Mouse (Mus musculus) myocyte (in vitro differentiated cells): Measurements from ENCODE around the gene Thbs3. TPM values are rescaled to one million over a fixed set of nuclear protein-coding genes. Genes with fewer than 3 reads are reported as not detected.

Experiments
- H3K27me3 ChIP-seq: one replicate; pipeline ENCODE4 v1.6.1; 2011; ENCODE audit not compliant: control insufficient read depth, insufficient read depth, insufficient read length
- H3K36me3 ChIP-seq: one replicate; pipeline ENCODE4 v1.6.1; 2011; ENCODE audit not compliant: control insufficient read depth, insufficient read depth
- H3K4me2 ChIP-seq: one replicate; pipeline ENCODE4 v1.6.1; 2011; ENCODE audit warnings: low read depth, control low read depth
- H3K4me3 ChIP-seq: one replicate; pipeline ENCODE4 v1.5.1; 2011; ENCODE audit warnings: mild to moderate bottlenecking, control low read depth, moderate library complexity
- H3K79me2 ChIP-seq: one replicate; pipeline ENCODE4 v1.6.1; 2011; ENCODE audit not compliant: control insufficient read depth, insufficient read depth
- H3ac ChIP-seq: one replicate; pipeline ENCODE4 v1.6.1; 2011; ENCODE audit not compliant: control insufficient read depth, insufficient read length
- CEBPB ChIP-seq: IDR thresholded peaks from 2 replicates; pipeline ENCODE4 v1.6.1; 2011; ENCODE audit warnings: mild to moderate bottlenecking, moderate library complexity; ENCODE audit not compliant: poor library complexity, insufficient read depth, severe bottlenecking
- E2F4 ChIP-seq: IDR thresholded peaks from one replicate; pipeline ENCODE4 v1.6.1; 2011; ENCODE audit warnings: mild to moderate bottlenecking, control low read depth, moderate library complexity; ENCODE audit not compliant: insufficient read depth
- MAX ChIP-seq: IDR thresholded peaks from one replicate; pipeline ENCODE4 v1.6.1; 2011; ENCODE audit warnings: low read depth, mild to moderate bottlenecking, control low read depth
- MYOD1 ChIP-seq, 3 experiments: IDR thresholded peaks; one replicate each; pipeline ENCODE4 v1.6.1; 2011; ENCODE audit warnings: control low read depth in 2 of 3, low read depth in 2 of 3, mild to moderate bottlenecking in 2 of 3, moderate library complexity in 1 of 3; ENCODE audit not compliant: insufficient read length in 2 of 3, control insufficient read depth in 1 of 3
- MYOG ChIP-seq, 3 experiments: IDR thresholded peaks; one replicate each; pipeline ENCODE4 v1.6.1; 2011; ENCODE audit warnings: control low read depth in 2 of 3, low read depth in 2 of 3, mild to moderate bottlenecking in 2 of 3; ENCODE audit not compliant: insufficient read length in 2 of 3, control insufficient read depth in 1 of 3, insufficient read depth in 1 of 3
- POLR2A ChIP-seq: IDR thresholded peaks from one replicate; pipeline ENCODE4 v1.6.1; 2011; ENCODE audit warnings: low read depth, mild to moderate bottlenecking, control low read depth, moderate library complexity; ENCODE audit not compliant: insufficient read length
- POLR2AphosphoS2 ChIP-seq: IDR thresholded peaks from one replicate; pipeline ENCODE4 v1.6.1; 2011; ENCODE audit warnings: low read depth, control low read depth; ENCODE audit not compliant: insufficient read length
- REST ChIP-seq: IDR thresholded peaks from one replicate; pipeline ENCODE4 v1.6.1; 2011; ENCODE audit warnings: mild to moderate bottlenecking, control low read depth, moderate library complexity; ENCODE audit not compliant: insufficient read depth, insufficient read length
- SRF ChIP-seq: IDR thresholded peaks from one replicate; pipeline ENCODE4 v1.6.1; 2011; ENCODE audit warnings: low read depth; ENCODE audit not compliant: control insufficient read depth, insufficient read length
- TCF12 ChIP-seq: IDR thresholded peaks from one replicate; pipeline ENCODE4 v1.6.1; 2011; ENCODE audit warnings: mild to moderate bottlenecking, control low read depth; ENCODE audit not compliant: poor library complexity, insufficient read depth, severe bottlenecking
- TCF3 ChIP-seq: IDR thresholded peaks from one replicate; pipeline ENCODE4 v1.6.1; 2011; ENCODE audit warnings: low read depth, control low read depth; ENCODE audit not compliant: insufficient read length
- USF1 ChIP-seq: IDR thresholded peaks from one replicate; pipeline ENCODE4 v1.6.1; 2011; ENCODE audit warnings: low read depth, mild to moderate bottlenecking, control low read depth, moderate library complexity
- polyA plus RNA-seq: library from polyadenylated mRNA; unstranded; fragments of >200 nt; fragmentation: generic; extraction: Trizol; gene quantifications from one replicate; pipeline ENCODE4 v1.2.1, GENCODE M21; 2012; ENCODE audit warnings: missing spikeins

The Thbs3 gene
- polyA plus RNA-seq, 1 experiment: 5.9 TPM

- Histone ChIP-seq H3K4me3 (peak within 1 kb of the TSS; percentile 87), H3K27me3 (no peaks in the 10 kb centered on the region), H3ac (peak within 1 kb of the TSS; percentile 36), H3K4me2 (peak within 1 kb of the TSS; percentile 93), H3K36me3 (peaks cover 33% of the 10 kb centered on the region), H3K79me2 (peaks cover 14% of the 10 kb centered on the region)
- TF ChIP-seq REST: no peak
- TF ChIP-seq SRF: peak; percentile 69
- peak; percentile 99 for TF ChIP-seq USF1
- no peak for TF ChIP-seq MYOD1 (IDR thresholded peaks at IDR 0.05; ENCODE audit: control insufficient read depth in 1 of 3, insufficient read length in 2 of 3, low read depth in 2 of 3)
- no peak for TF ChIP-seq CEBPB
- no peak for TF ChIP-seq TCF12
- no peak for TF ChIP-seq E2F4
- peak; percentile 98 for TF ChIP-seq POLR2AphosphoS2
- peak; percentile 64 for TF ChIP-seq MAX
- TF ChIP-seq MYOG (IDR thresholded peaks at IDR 0.05; ENCODE audit: control insufficient read depth in 1 of 3, insufficient read depth in 1 of 3, insufficient read length in 2 of 3, low read depth in 2 of 3): no peak
- peak; percentile 83 for TF ChIP-seq POLR2A
- no peak for TF ChIP-seq TCF3
Observed at GRCm38 (mm10) chr3:89177242-89178106, 37.5 kb upstream of the Thbs3 start, which contains the start of gene Scamp3. Scamp3 (plus strand) TSS chr3:89177473.

- Histone ChIP-seq H3K79me2 (peaks cover 14% of the 10 kb centered on the region), H3K4me3 (peak overlapping the region; percentile 87), H3ac (peak overlapping the region; percentile 36), H3K36me3 (peaks cover 27% of the 10 kb centered on the region), H3K27me3 (no peaks in the 10 kb centered on the region), H3K4me2 (peak overlapping the region; percentile 93)
- TF ChIP-seq REST (no peak), POLR2A (peak; percentile 8)
Observed at GRCm38 (mm10) chr3:89178107-89178385, 36.9 kb upstream of the Thbs3 start.

GRCm38 (mm10) chr3:89179056-89179455, 35.9 kb upstream of the Thbs3 start:
- Histone ChIP-seq H3K36me3 (peaks cover 17% of the 10 kb centered on the region), H3K4me3 (no peak overlapping the region), H3K27me3 (no peaks in the 10 kb centered on the region), H3ac (no peak overlapping the region), H3K4me2 (no peak overlapping the region), H3K79me2 (peaks cover 14% of the 10 kb centered on the region)
- TF ChIP-seq TCF3 (no peak), E2F4 (no peak), TCF12 (no peak), REST (no peak), USF1 (no peak), MYOD1 (IDR thresholded peaks at IDR 0.05; ENCODE audit: control insufficient read depth in 1 of 3, insufficient read length in 2 of 3, low read depth in 2 of 3) (no peak), CEBPB (no peak)

- TF ChIP-seq SRF: no peak
- H3K79me2 ChIP-seq: peaks cover 14% of the 10 kb centered on the region
Observed at GRCm38 (mm10) chr3:89181749-89182500, 33.1 kb upstream of the Thbs3 start.

GRCm38 (mm10) chr3:89182531-89183057, 32.4 kb upstream of the Thbs3 start:
- no peak overlapping the region for H3K4me2 ChIP-seq
- peak overlapping the region; percentile 8 for H3ac ChIP-seq
- H3K36me3 ChIP-seq: no peaks in the 10 kb centered on the region
- H3K4me3 ChIP-seq: peak overlapping the region; percentile 35
- no peaks in the 10 kb centered on the region for H3K27me3 ChIP-seq
- TF ChIP-seq CEBPB (no peak), MYOD1 (IDR thresholded peaks at IDR 0.05; ENCODE audit: control insufficient read depth in 1 of 3, insufficient read length in 2 of 3, low read depth in 2 of 3) (no peak), SRF (no peak)
- peaks cover 14% of the 10 kb centered on the region for H3K79me2 ChIP-seq

More at GRCm38 (mm10) chr3:89181749-89182500, 33.1 kb upstream of the Thbs3 start:
- H3K36me3 ChIP-seq: no peaks in the 10 kb centered on the region
- H3K4me3 ChIP-seq: no peak overlapping the region
- no peak overlapping the region for H3K4me2 ChIP-seq
- H3ac ChIP-seq: no peak overlapping the region
- H3K27me3 ChIP-seq: no peaks in the 10 kb centered on the region
